Comparison of ENCODE assay signal across 16 mouse cellular contexts in the genomic region with DNA sequence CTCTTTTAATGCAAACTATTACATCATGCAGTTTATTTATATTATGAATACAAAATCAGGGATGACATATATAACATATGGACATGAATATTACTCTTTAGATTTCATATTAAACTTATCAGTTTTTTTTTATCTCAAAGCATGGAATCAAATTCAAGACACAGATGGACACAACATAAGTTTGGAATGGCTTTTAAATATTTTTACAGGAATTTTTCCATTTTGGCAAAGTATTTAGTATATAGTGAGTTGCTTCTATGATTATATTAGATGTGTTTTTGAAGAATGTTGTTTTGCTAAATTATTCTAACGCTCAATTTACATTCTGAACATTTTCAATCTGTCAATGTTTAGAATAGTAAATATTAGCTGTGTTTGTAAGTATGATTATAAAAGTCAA.
"Had no signal": no experiment of that assay in that cellular context is flagged by ENCODE, and none has a peak within 500 bp of the region (broad histone marks: within the 10 kb centered on the region; RNA-seq: fewer than 3 reads in every experiment).

No protein-coding gene starts in this region.

- H3K9ac ChIP-seq: lung, embryonic 14.5 days; midbrain, embryonic 12.5 days; neural tube, embryonic 12.5 days; stomach, embryonic 15.5 days had no signal

- H3K27me3 ChIP-seq: midbrain, embryonic 12.5 days; neural tube, embryonic 12.5 days; stomach, embryonic 15.5 days had no signal

- DNase-seq: lung, adult 18-20 months; lung, embryonic 14.5 days; lung, postnatal 10 days; lung, postnatal 4 days; midbrain, embryonic 14.5 days; right cerebral cortex, postnatal 14 days; thymus, adult 2 months; thymus, postnatal 25 days; thymus, postnatal 4 days had no signal

- H3K4me2 ChIP-seq: lung, embryonic 14.5 days; midbrain, embryonic 12.5 days; neural tube, embryonic 12.5 days; stomach, embryonic 15.5 days had no signal

- H3K9me3 ChIP-seq: midbrain, embryonic 10.5 days; midbrain, embryonic 12.5 days; neural tube, embryonic 12.5 days; stomach, embryonic 15.5 days had no signal

- ATAC-seq: midbrain, embryonic 16.5 days had no signal

- H3K4me3 ChIP-seq: midbrain, embryonic 10.5 days; midbrain, embryonic 12.5 days; myocyte; neural tube, embryonic 12.5 days; stomach, embryonic 15.5 days had no signal

- H3K4me1 ChIP-seq: midbrain, embryonic 10.5 days; midbrain, embryonic 12.5 days; neural tube, embryonic 12.5 days; stomach, embryonic 15.5 days had no signal

- H3K27ac ChIP-seq: midbrain, embryonic 10.5 days; midbrain, embryonic 12.5 days; neural tube, embryonic 12.5 days; stomach, embryonic 15.5 days; stomach, postnatal 0 days had no signal

- H3K36me3 ChIP-seq: midbrain, embryonic 10.5 days; midbrain, embryonic 12.5 days; neural tube, embryonic 12.5 days; stomach, embryonic 15.5 days had no signal
